Mouse (Mus musculus) ES-E14 (cell line): Measurements from ENCODE around the gene Rbpj.

Experiments used
- CHD2 ChIP-seq: IDR thresholded peaks from 2 replicates; pipeline ENCODE4 v1.6.1; 2014; ENCODE audit warnings: mild to moderate bottlenecking, low read depth, low read length, inconsistent platforms
- HCFC1 ChIP-seq: IDR thresholded peaks from 2 replicates; pipeline ENCODE4 v1.6.1; 2012; ENCODE audit warnings: low read length, inconsistent platforms, borderline replicate concordance; ENCODE audit not compliant: insufficient read depth
- MAFK ChIP-seq: IDR thresholded peaks from 2 replicates; pipeline ENCODE4 v1.6.1; 2014; ENCODE audit warnings: mild to moderate bottlenecking, low read depth, low read length, inconsistent platforms; ENCODE audit not compliant: insufficient read depth
- ZNF384 ChIP-seq: IDR thresholded peaks from 2 replicates; pipeline ENCODE4 v1.6.1; 2012; ENCODE audit warnings: low read depth, low read length, inconsistent platforms

DNA sequence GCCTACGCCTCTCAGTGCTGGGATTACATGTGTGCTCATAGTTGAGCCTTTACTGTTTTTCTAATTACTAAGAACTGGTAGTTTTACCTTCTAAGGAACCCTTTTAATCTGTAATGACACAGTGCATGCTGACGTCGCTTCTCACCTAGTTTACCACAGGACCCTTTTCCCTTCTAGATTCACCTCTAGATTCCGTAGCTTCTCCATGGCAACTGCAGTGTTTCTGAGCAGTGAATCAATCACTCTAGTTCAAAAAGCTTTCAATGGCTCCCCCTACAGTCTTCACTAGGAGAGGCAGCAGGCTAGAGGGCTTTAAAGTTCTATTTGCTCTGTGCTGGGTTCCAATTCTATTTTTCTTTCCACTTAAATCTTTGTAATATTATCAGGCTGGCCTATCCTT lies 128.3 kb downstream of the Rbpj start:
- TF ChIP-seq ZNF384 (no peak), CHD2 (no peak), MAFK (no peak), HCFC1 (no peak)
